Mouse (Mus musculus): ENCODE measurements around the gene Hectd4. TPM values are rescaled to one million over a fixed set of nuclear protein-coding genes. Genes with fewer than 3 reads are reported as not detected.

Gene Hectd4
- polyA plus RNA-seq, 1 experiment: 28.8 TPM

- no peak for TF ChIP-seq POLR2A (IDR thresholded peaks at IDR 0.05; ENCODE audit: low read depth, low read length)
- TF ChIP-seq CTCF (IDR thresholded peaks at IDR 0.05; ENCODE audit: extremely low read depth, insufficient read length, insufficient replicate concordance, low read depth, low read length): no peak
- no peaks in the 10 kb centered on the region for H3K4me1 ChIP-seq (ENCODE audit: control insufficient read depth, insufficient read depth, insufficient read length, low read length)
- no peak overlapping the region for H3K4me3 ChIP-seq (ENCODE audit: low read depth, low read length)
- 96% methylated on average over 10 of the region's 10 CpGs for WGBS
- peaks cover 65% of the 10 kb centered on the region for H3K36me3 ChIP-seq (ENCODE audit: control insufficient read depth, insufficient read depth, low read length)
- no peaks in the 10 kb centered on the region for H3K27me3 ChIP-seq (ENCODE audit: control insufficient read depth, insufficient read depth, low read length)
- no peak overlapping the region for H3K27ac ChIP-seq (ENCODE audit: insufficient read depth, low read depth, low read length)
Measured at GRCm38 (mm10) chr5:121331731-121332130, 111.7 kb downstream of the Hectd4 start.

- Histone ChIP-seq H3K4me1 (ENCODE audit: control insufficient read depth, insufficient read depth, insufficient read length, low read length) (no peaks in the 10 kb centered on the region), H3K27me3 (ENCODE audit: control insufficient read depth, insufficient read depth, low read length) (no peaks in the 10 kb centered on the region), H3K27ac (ENCODE audit: insufficient read depth, low read depth, low read length) (no peak overlapping the region), H3K4me3 (ENCODE audit: low read depth, low read length) (no peak overlapping the region), H3K36me3 (ENCODE audit: control insufficient read depth, insufficient read depth, low read length) (peaks cover 69% of the 10 kb centered on the region)
- WGBS: 81% methylated on average over 9 of the region's 9 CpGs
- TF ChIP-seq POLR2A (IDR thresholded peaks at IDR 0.05; ENCODE audit: low read depth, low read length): no peak
- no peak for TF ChIP-seq CTCF (IDR thresholded peaks at IDR 0.05; ENCODE audit: extremely low read depth, insufficient read length, insufficient replicate concordance, low read depth, low read length)
Measured at GRCm38 (mm10) chr5:121333976-121334375, 114.0 kb downstream of the Hectd4 start.

DNA sequence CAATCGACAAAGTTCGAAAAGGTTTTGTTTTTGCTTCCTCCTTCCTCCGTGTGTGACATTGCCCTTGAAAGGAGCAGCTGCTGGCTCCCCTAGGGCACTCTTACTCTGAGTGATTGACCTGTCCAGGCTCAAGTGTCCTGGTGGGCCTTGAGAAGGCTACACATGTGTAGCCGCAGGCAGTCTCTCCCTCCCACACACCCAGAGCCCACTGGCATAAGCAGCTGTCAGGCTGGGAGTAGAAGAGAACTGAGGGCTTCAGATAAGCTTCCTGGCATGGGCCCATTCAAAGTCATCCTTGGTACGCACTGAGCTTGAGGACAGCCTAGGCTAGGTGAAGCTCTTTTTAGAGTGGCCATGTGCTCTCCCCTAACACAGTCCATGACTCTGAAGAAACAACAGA is 114.4 kb downstream of the Hectd4 start:
- Histone ChIP-seq H3K4me1 (ENCODE audit: control insufficient read depth, insufficient read depth, insufficient read length, low read length) (no peaks in the 10 kb centered on the region), H3K27me3 (ENCODE audit: control insufficient read depth, insufficient read depth, low read length) (no peaks in the 10 kb centered on the region), H3K4me3 (ENCODE audit: low read depth, low read length) (no peak overlapping the region), H3K27ac (ENCODE audit: insufficient read depth, low read depth, low read length) (0 out of 2 replicates have a peak overlapping the region, but pooled peaks have one; percentile 27), H3K36me3 (ENCODE audit: control insufficient read depth, insufficient read depth, low read length) (peaks cover 67% of the 10 kb centered on the region)
- WGBS: 88% methylated on average over 5 of the region's 5 CpGs
- TF ChIP-seq POLR2A (IDR thresholded peaks at IDR 0.05; ENCODE audit: low read depth, low read length) (no peak), CTCF (IDR thresholded peaks at IDR 0.05; ENCODE audit: extremely low read depth, insufficient read length, insufficient replicate concordance, low read depth, low read length) (no peak)

DNA sequence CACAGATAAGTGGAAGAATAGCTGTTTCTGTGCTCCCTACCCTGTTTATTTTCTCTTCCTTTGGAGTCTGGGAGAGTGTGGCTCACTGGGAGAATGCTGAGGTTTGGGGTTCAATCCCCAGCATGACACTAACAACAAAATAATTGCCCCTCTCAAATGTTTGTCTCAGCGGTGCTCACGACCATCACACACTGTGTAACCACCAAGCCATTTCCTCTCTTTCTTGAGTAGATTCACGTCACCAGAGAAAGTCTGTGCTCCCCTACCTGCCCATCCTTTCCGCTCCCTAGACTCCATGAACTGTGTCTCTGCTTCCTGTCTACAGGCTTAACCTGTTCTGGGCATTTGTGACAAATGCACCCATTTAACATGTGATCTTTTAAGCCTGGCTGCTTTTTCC is 115.4 kb downstream of the Hectd4 start:
- Histone ChIP-seq H3K27me3 (ENCODE audit: control insufficient read depth, insufficient read depth, low read length) (no peaks in the 10 kb centered on the region), H3K4me3 (ENCODE audit: low read depth, low read length) (no peak overlapping the region), H3K36me3 (ENCODE audit: control insufficient read depth, insufficient read depth, low read length) (peaks cover 72% of the 10 kb centered on the region), H3K27ac (ENCODE audit: insufficient read depth, low read depth, low read length) (no peak overlapping the region), H3K4me1 (ENCODE audit: control insufficient read depth, insufficient read depth, insufficient read length, low read length) (no peaks in the 10 kb centered on the region)
- WGBS: 83% methylated on average over 4 of the region's 4 CpGs
- TF ChIP-seq CTCF (IDR thresholded peaks at IDR 0.05; ENCODE audit: extremely low read depth, insufficient read length, insufficient replicate concordance, low read depth, low read length): no peak

DNA sequence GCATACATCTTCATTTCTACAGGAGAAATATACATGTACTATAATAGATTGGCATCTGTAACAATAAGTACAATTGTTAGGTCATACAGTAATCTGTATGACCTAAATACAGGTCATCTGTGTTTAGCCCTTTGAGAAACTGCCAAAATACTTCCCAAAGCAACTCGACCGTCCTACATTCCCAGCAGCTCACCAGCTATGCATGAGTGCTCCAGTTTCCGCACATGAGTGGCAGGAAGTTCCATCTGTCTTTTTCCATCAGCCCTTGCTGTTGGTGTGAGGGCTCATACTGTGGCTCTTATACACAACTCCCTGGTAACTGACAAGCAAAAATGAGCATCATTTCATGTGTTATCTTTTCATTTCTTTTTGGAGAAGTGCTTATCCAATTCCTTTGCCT is 116.0 kb downstream of the Hectd4 start:
- Histone ChIP-seq H3K4me3 (ENCODE audit: low read depth, low read length) (no peak overlapping the region), H3K27me3 (ENCODE audit: control insufficient read depth, insufficient read depth, low read length) (no peaks in the 10 kb centered on the region), H3K27ac (ENCODE audit: insufficient read depth, low read depth, low read length) (no peak overlapping the region), H3K4me1 (ENCODE audit: control insufficient read depth, insufficient read depth, insufficient read length, low read length) (no peaks in the 10 kb centered on the region), H3K36me3 (ENCODE audit: control insufficient read depth, insufficient read depth, low read length) (peaks cover 68% of the 10 kb centered on the region)
- TF ChIP-seq CTCF (IDR thresholded peaks at IDR 0.05; ENCODE audit: extremely low read depth, insufficient read length, insufficient replicate concordance, low read depth, low read length): no peak
- TF ChIP-seq POLR2A (IDR thresholded peaks at IDR 0.05; ENCODE audit: low read depth, low read length): no peak
- 77% methylated on average over 3 of the region's 3 CpGs for WGBS

DNA sequence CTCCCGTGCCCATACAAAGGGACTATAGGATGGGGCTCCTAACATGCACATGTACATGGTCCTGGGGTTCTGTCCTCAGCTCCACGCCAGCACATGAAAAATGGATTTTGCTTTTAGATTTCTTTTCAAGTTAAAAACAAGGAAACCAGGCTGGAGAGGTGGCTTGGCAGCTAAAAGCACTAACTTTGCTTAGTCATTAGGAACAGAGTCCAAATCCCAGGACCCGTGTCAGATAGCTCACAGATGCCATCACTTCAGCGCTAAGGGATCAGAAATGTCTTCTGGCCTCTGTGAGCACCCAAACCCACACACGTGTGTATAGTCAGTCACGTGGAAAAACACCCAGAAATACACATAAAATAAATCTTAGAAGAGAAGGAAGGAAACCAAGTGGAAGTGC is 116.8 kb downstream of the Hectd4 start:
- 84% methylated on average over 6 of the region's 6 CpGs for WGBS
- H3K36me3 ChIP-seq (ENCODE audit: control insufficient read depth, insufficient read depth, low read length): peaks cover 63% of the 10 kb centered on the region
- TF ChIP-seq POLR2A (IDR thresholded peaks at IDR 0.05; ENCODE audit: low read depth, low read length): no peak
- TF ChIP-seq CTCF (IDR thresholded peaks at IDR 0.05; ENCODE audit: extremely low read depth, insufficient read length, insufficient replicate concordance, low read depth, low read length): no peak

GRCm38 (mm10) chr5:121339507-121340230 is 119.7 kb downstream of the Hectd4 start:
- Histone ChIP-seq H3K4me1 (ENCODE audit: control insufficient read depth, insufficient read depth, insufficient read length, low read length) (no peaks in the 10 kb centered on the region), H3K27me3 (ENCODE audit: control insufficient read depth, insufficient read depth, low read length) (no peaks in the 10 kb centered on the region), H3K36me3 (ENCODE audit: control insufficient read depth, insufficient read depth, low read length) (peaks cover 72% of the 10 kb centered on the region), H3K4me3 (ENCODE audit: low read depth, low read length) (no peak overlapping the region), H3K27ac (ENCODE audit: insufficient read depth, low read depth, low read length) (no peak overlapping the region)
- no peak for TF ChIP-seq POLR2A (IDR thresholded peaks at IDR 0.05; ENCODE audit: low read depth, low read length)
- TF ChIP-seq CTCF (IDR thresholded peaks at IDR 0.05; ENCODE audit: extremely low read depth, insufficient read length, insufficient replicate concordance, low read depth, low read length): no peak
- 80% methylated on average over 7 of the region's 7 CpGs for WGBS

More for the DNA sequence above, 116.8 kb downstream of the Hectd4 start:
- Histone ChIP-seq H3K27ac (ENCODE audit: insufficient read depth, low read depth, low read length) (no peak overlapping the region), H3K27me3 (ENCODE audit: control insufficient read depth, insufficient read depth, low read length) (no peaks in the 10 kb centered on the region), H3K4me1 (ENCODE audit: control insufficient read depth, insufficient read depth, insufficient read length, low read length) (no peaks in the 10 kb centered on the region), H3K4me3 (ENCODE audit: low read depth, low read length) (no peak overlapping the region)

All from small intestine, adult 2 months (tissue).